In genomic region chr6:112133522-112133921, GRCm38 (mm10) we compare ENCODE assay signal across 10 mouse cellular contexts.
DNase-seq lines count a peak whose midpoint lies in the region; ATAC-seq and TF ChIP-seq lines count a peak whose summit lies in the region.
"Had no signal": no experiment of that assay in that cellular context is flagged by ENCODE, and none has a peak within 500 bp of the region (broad histone marks: within the 10 kb centered on the region; RNA-seq: fewer than 3 reads in every experiment).

No protein-coding gene starts in this region.

- H3K27ac ChIP-seq in hindbrain, postnatal 0 days = no peak overlapping the region
- no peak overlapping the region for H3K27ac ChIP-seq in hindbrain, embryonic 12.5 days
- no peak overlapping the region for H3K27ac ChIP-seq in ES-E14 (ENCODE audit: insufficient read depth, low read depth, low read length, poor library complexity, severe bottlenecking)
- H3K27ac ChIP-seq in embryonic facial prominence, embryonic 14.5 days (replicated peaks; ENCODE audit: low read depth, low read length) = no peak overlapping the region
- H3K27ac ChIP-seq: embryonic facial prominence, embryonic 15.5 days; limb, embryonic 15.5 days had no signal

- H3K9ac ChIP-seq in hindbrain, postnatal 0 days (replicated peaks; ENCODE audit: low read length) = no peak overlapping the region
- H3K9ac ChIP-seq in hindbrain, embryonic 12.5 days = no peak overlapping the region
- H3K9ac ChIP-seq in ES-E14 (ENCODE audit: insufficient read depth, low read depth, low read length, poor library complexity, severe bottlenecking) = no peak overlapping the region
- H3K9ac ChIP-seq in embryonic facial prominence, embryonic 14.5 days (ENCODE audit: low read depth, low read length) = no peak overlapping the region
- H3K9ac ChIP-seq: embryonic facial prominence, embryonic 15.5 days; limb, embryonic 15.5 days had no signal

- WGBS in hindbrain, postnatal 0 days = 26% methylated on average over 3 of the region's 3 CpGs
- 27% methylated on average over 3 of the region's 3 CpGs for WGBS in hindbrain, embryonic 12.5 days
- 20% methylated on average over 3 of the region's 3 CpGs for WGBS in embryonic facial prominence, embryonic 14.5 days

- H3K4me1 ChIP-seq in hindbrain, postnatal 0 days (ENCODE audit: insufficient read depth, low read length) = no peaks in the 10 kb centered on the region
- no peaks in the 10 kb centered on the region for H3K4me1 ChIP-seq in hindbrain, embryonic 12.5 days
- H3K4me1 ChIP-seq in ES-E14 (ENCODE audit: control insufficient read depth in 2 of 2, insufficient read depth in 2 of 2, low read length in 2 of 2, poor library complexity in 1 of 2) = no peaks in the 10 kb centered on the region
- no peaks in the 10 kb centered on the region for H3K4me1 ChIP-seq in embryonic facial prominence, embryonic 14.5 days (ENCODE audit: control insufficient read depth, insufficient read depth, low read length)
- H3K4me1 ChIP-seq: embryonic facial prominence, embryonic 15.5 days; limb, embryonic 15.5 days had no signal

- peak; percentile 66 for TF ChIP-seq CTCF in hindbrain, postnatal 0 days (IDR thresholded peaks at IDR 0.05; ENCODE audit: low read depth)

- no peak overlapping the region for H3K4me3 ChIP-seq in hindbrain, postnatal 0 days (ENCODE audit: low read length)
- no peak overlapping the region for H3K4me3 ChIP-seq in hindbrain, embryonic 12.5 days
- no peak overlapping the region for H3K4me3 ChIP-seq in ES-E14 (ENCODE audit: insufficient read depth in 1 of 2, low read depth in 1 of 2, low read length in 2 of 2, poor library complexity in 1 of 2, severe bottlenecking in 1 of 2)
- H3K4me3 ChIP-seq in embryonic facial prominence, embryonic 14.5 days (ENCODE audit: low read depth, low read length) = no peak overlapping the region
- H3K4me3 ChIP-seq: embryonic facial prominence, embryonic 15.5 days; limb, embryonic 15.5 days had no signal

- no peak for ATAC-seq in hindbrain, postnatal 0 days
- no peak for ATAC-seq in hindbrain, embryonic 12.5 days (ENCODE audit: low FRiP score)
- ATAC-seq in embryonic facial prominence, embryonic 14.5 days (ENCODE audit: low read depth) = no peak
- peak; percentile 90 for ATAC-seq in megakaryocyte progenitor cell, adult 5-6 weeks (replicated peaks; ENCODE audit: poor library complexity)
- ATAC-seq in activated CD4-positive, CD25-positive, alpha-beta regulatory T cell, adult 4 months = no peak

- H3K36me3 ChIP-seq in hindbrain, postnatal 0 days (ENCODE audit: insufficient read depth, low read length) = no peaks in the 10 kb centered on the region
- H3K36me3 ChIP-seq in hindbrain, embryonic 12.5 days = no peaks in the 10 kb centered on the region
- H3K36me3 ChIP-seq in ES-E14 (ENCODE audit: control insufficient read depth, insufficient read depth, low read length, poor library complexity, severe bottlenecking) = no peaks in the 10 kb centered on the region
- H3K36me3 ChIP-seq in embryonic facial prominence, embryonic 14.5 days (ENCODE audit: control insufficient read depth, insufficient read depth, low read length) = no peaks in the 10 kb centered on the region
- H3K36me3 ChIP-seq: embryonic facial prominence, embryonic 15.5 days; limb, embryonic 15.5 days had no signal

- in situ Hi-C loops in ES-E14 (cut with MboI; ENCODE audit: low sequenced_read_pairs in 2 of 2, unreplicated experiment in 2 of 2) = loop anchor here in 1 of 2 experiments (10.0 kb wide), 1 partner anchor 231 kb away; no protein-coding TSS in a partner anchor

- H3K27me3 ChIP-seq in hindbrain, postnatal 0 days (ENCODE audit: insufficient read depth, low read length) = no peaks in the 10 kb centered on the region
- no peaks in the 10 kb centered on the region for H3K27me3 ChIP-seq in hindbrain, embryonic 12.5 days
- H3K27me3 ChIP-seq in embryonic facial prominence, embryonic 14.5 days (replicated peaks; ENCODE audit: control insufficient read depth, insufficient read depth, low read length) = no peaks in the 10 kb centered on the region
- H3K27me3 ChIP-seq: embryonic facial prominence, embryonic 15.5 days; limb, embryonic 15.5 days had no signal

- no peaks in the 10 kb centered on the region for H3K9me3 ChIP-seq in hindbrain, postnatal 0 days (ENCODE audit: low read length)
- no peaks in the 10 kb centered on the region for H3K9me3 ChIP-seq in hindbrain, embryonic 12.5 days (replicated peaks)
- no peaks in the 10 kb centered on the region for H3K9me3 ChIP-seq in ES-E14 (ENCODE audit: control insufficient read depth, insufficient read depth, low read depth, low read length)
- H3K9me3 ChIP-seq in embryonic facial prominence, embryonic 14.5 days (ENCODE audit: control insufficient read depth, low read length) = no peaks in the 10 kb centered on the region
- H3K9me3 ChIP-seq: embryonic facial prominence, embryonic 15.5 days; limb, embryonic 15.5 days had no signal

- peak; percentile 47 for DNase-seq in hindbrain, postnatal 0 days (ENCODE audit: low spot score)
- DNase-seq in 3T3-L1 (ENCODE audit: low read depth, low spot score) (peak; percentile 60), ES-E14 (ENCODE audit: low read depth, low spot score) (peak; percentile 74)
- DNase-seq in embryonic facial prominence, embryonic 14.5 days (ENCODE audit: low spot score) = peak; percentile 30
- no peak for DNase-seq in T-cell, adult 2 months (ENCODE audit: low spot score)

- no peak overlapping the region for H3K4me2 ChIP-seq in hindbrain, postnatal 0 days (ENCODE audit: low read depth, low read length)
- no peak overlapping the region for H3K4me2 ChIP-seq in hindbrain, embryonic 12.5 days (replicated peaks)
- no peak overlapping the region for H3K4me2 ChIP-seq in embryonic facial prominence, embryonic 14.5 days (ENCODE audit: low read depth, low read length)
- H3K4me2 ChIP-seq: embryonic facial prominence, embryonic 15.5 days; limb, embryonic 15.5 days had no signal

TF ChIP-seq in ES-E14, 5 proteins besides CTCF, POLR2A, EP300 and RAD21:
- TF ChIP-seq ZNF384 (IDR thresholded peaks at IDR 0.05; ENCODE audit: low read depth, low read length) (peak; percentile 75; the same call in 1 of the 2 replicates), HCFC1 (IDR thresholded peaks at IDR 0.05; ENCODE audit: borderline replicate concordance, insufficient read depth, low read length) (no peak), MAFK (IDR thresholded peaks at IDR 0.05; ENCODE audit: insufficient read depth, low read depth, low read length) (no peak), ZC3H11A (IDR thresholded peaks at IDR 0.05; ENCODE audit: borderline replicate concordance, low read depth, low read length) (peak; percentile 79), CHD2 (IDR thresholded peaks at IDR 0.05; ENCODE audit: low read depth, low read length) (no peak)
